Mouse (Mus musculus) neural tube, embryonic 11.5 days (tissue): ENCODE data around the gene Nup210. TPM values are rescaled to one million over a fixed set of nuclear protein-coding genes. Genes with fewer than 3 reads are reported as not detected.

Source experiments
- ATAC-seq: fragments of 200-750 bp; cut with Nextera tagmentation; 2 replicates; pipeline ENCODE4 v1.8.0; 2017; ENCODE audit warnings: moderate number of reproducible peaks, mild to moderate bottlenecking, moderate TSS enrichment, moderate library complexity; ENCODE audit not compliant: insufficient read depth, low FRiP score, low TSS enrichment
- DNase-seq: peaks from one replicate; pipeline ENCODE4 v3.0.0-alpha.2; 2015; ENCODE audit warnings: low spot score
- H3K27ac ChIP-seq: fragments of 300-500 bp; sonication (generic); 2 replicates; pipeline ENCODE4 v1.5.1; 2014; ENCODE audit warnings: low read depth, mild to moderate bottlenecking, low read length
- H3K27me3 ChIP-seq: fragments of 300-500 bp; sonication (generic); 2 replicates; pipeline ENCODE4 v1.6.1; 2014; ENCODE audit warnings: mild to moderate bottlenecking, low read length, mixed read lengths; ENCODE audit not compliant: control insufficient read depth, insufficient read depth
- H3K36me3 ChIP-seq: fragments of 300-500 bp; sonication (generic); 2 replicates; pipeline ENCODE4 v1.6.1; 2014; ENCODE audit warnings: mild to moderate bottlenecking, low read length, moderate library complexity, mixed read lengths; ENCODE audit not compliant: control insufficient read depth, insufficient read depth
- H3K4me1 ChIP-seq: fragments of 300-500 bp; sonication (generic); 2 replicates; pipeline ENCODE4 v1.6.1; 2014; ENCODE audit warnings: low read length, mixed read lengths; ENCODE audit not compliant: control insufficient read depth, insufficient read depth
- H3K4me2 ChIP-seq: fragments of 300-500 bp; sonication (generic); 2 replicates; pipeline ENCODE4 v1.6.1; 2014; ENCODE audit warnings: low read depth, mild to moderate bottlenecking, moderate library complexity
- H3K4me3 ChIP-seq: fragments of 300-500 bp; sonication (generic); 2 replicates; pipeline ENCODE4 v1.5.1; 2014; ENCODE audit warnings: low read depth, low read length
- H3K9ac ChIP-seq: fragments of 300-500 bp; sonication (generic); 2 replicates; pipeline ENCODE4 v1.6.1; 2014; ENCODE audit warnings: mild to moderate bottlenecking, low read length
- H3K9me3 ChIP-seq: fragments of 300-500 bp; sonication (generic); 2 replicates; pipeline ENCODE4 v1.6.1; 2016; ENCODE audit warnings: low read length; ENCODE audit not compliant: control insufficient read depth
- WGBS: fragments of 180-500 bp; shearing (Covaris S2); extraction: QIAGEN DNeasy Blood & Tissue Kit; methylation state at CpG from one replicate; pipeline ENCODE4 v1.1.7; 2014; 5-methylcytosine and 5-hydroxymethylcytosine counted together
- polyA plus RNA-seq: library from polyadenylated mRNA; unstranded; fragments of >200 nt; fragmentation: Nextera tagmentation; extraction: Ambion mirVana; gene quantifications from 2 replicates; pipeline ENCODE4 v1.2.1, GENCODE M21; 2014

The Nup210 gene
- polyA plus RNA-seq, 1 experiment from 2014 or later = 18.3 TPM

- H3K27me3 ChIP-seq = no peaks in the 10 kb centered on the region
- 82% methylated on average over 2 of the region's 2 CpGs for WGBS
- ATAC-seq (no peak), DNase-seq (no peak)
- H3K36me3 ChIP-seq = no peaks in the 10 kb centered on the region
- no peak overlapping the region for H3K27ac ChIP-seq
- H3K9me3 ChIP-seq = 0 out of 2 replicates have a peak, but pooled peaks cover 2% of the 10 kb centered on the region
- peaks cover 6% of the 10 kb centered on the region; the same call in 1 of the 2 replicates for H3K4me1 ChIP-seq
- H3K4me3 ChIP-seq = no peak overlapping the region
- H3K4me2 ChIP-seq = no peak overlapping the region
- no peak overlapping the region for H3K9ac ChIP-seq
These were observed 120.4 kb downstream of the Nup210 start for GRCm38 (mm10) chr6:90996181-90996580.

- DNase-seq = peak; percentile 98
- Histone ChIP-seq H3K36me3 (no peaks in the 10 kb centered on the region), H3K4me1 (no peaks in the 10 kb centered on the region), H3K4me3 (peak within 1 kb of the TSS; percentile 74), H3K4me2 (peak within 1 kb of the TSS; percentile 99), H3K9ac (peak within 1 kb of the TSS; percentile 77), H3K9me3 (0 out of 2 replicates have a peak, but pooled peaks cover 2% of the 10 kb centered on the region), H3K27ac (peak within 1 kb of the TSS; percentile 60), H3K27me3 (no peaks in the 10 kb centered on the region; the same call in 1 of the 2 replicates)
- WGBS = 2% methylated on average over 25 of the region's 39 CpGs
- peak; percentile 98 for ATAC-seq
These were observed 127.8 kb downstream of the Nup210 start, which contains the start of gene Iqsec1 for GRCm38 (mm10) chr6:90988648-90989317. Iqsec1 (minus strand) TSS chr6:90988685.

- peak overlapping the region; percentile 77 for H3K9ac ChIP-seq
- ATAC-seq (peak; percentile 31), DNase-seq (no peak)
- 0 out of 2 replicates have a peak, but pooled peaks cover 2% of the 10 kb centered on the region for H3K9me3 ChIP-seq
- no peaks in the 10 kb centered on the region for H3K4me1 ChIP-seq
- H3K4me3 ChIP-seq = peak overlapping the region; percentile 74
- under 1% methylated on average over 55 of the region's 59 CpGs for WGBS
- H3K4me2 ChIP-seq = peak overlapping the region; percentile 99
- H3K27ac ChIP-seq = peak overlapping the region; percentile 60
- no peaks in the 10 kb centered on the region; the same call in 1 of the 2 replicates for H3K27me3 ChIP-seq
- no peaks in the 10 kb centered on the region for H3K36me3 ChIP-seq
These were observed 128.4 kb downstream of the Nup210 start for GRCm38 (mm10) chr6:90988299-90988625.

GRCm38 (mm10) chr6:90987561-90988298 is 128.9 kb downstream of the Nup210 start:
- Histone ChIP-seq H3K9me3 (0 out of 2 replicates have a peak, but pooled peaks cover 1% of the 10 kb centered on the region), H3K4me2 (peak overlapping the region; percentile 99), H3K27me3 (no peaks in the 10 kb centered on the region; the same call in 1 of the 2 replicates), H3K4me3 (peak overlapping the region; percentile 74), H3K27ac (peak overlapping the region; percentile 60), H3K4me1 (no peaks in the 10 kb centered on the region), H3K9ac (peak overlapping the region; percentile 77), H3K36me3 (no peaks in the 10 kb centered on the region)
- under 1% methylated on average over 68 of the region's 76 CpGs for WGBS
- ATAC-seq (no peak; the same call in 1 of the 2 replicates), DNase-seq (peak; percentile 62)

GRCm38 (mm10) chr6:90984101-90984500 is 132.5 kb downstream of the Nup210 start:
- ATAC-seq (no peak), DNase-seq (no peak)
- Histone ChIP-seq H3K9me3 (no peaks in the 10 kb centered on the region), H3K9ac (no peak overlapping the region; the same call in 1 of the 2 replicates), H3K4me2 (no peak overlapping the region), H3K4me3 (no peak overlapping the region), H3K27ac (no peak overlapping the region), H3K36me3 (no peaks in the 10 kb centered on the region), H3K4me1 (no peaks in the 10 kb centered on the region), H3K27me3 (no peaks in the 10 kb centered on the region; the same call in 1 of the 2 replicates)
- WGBS = 52% methylated on average over 3 of the region's 3 CpGs

- Histone ChIP-seq H3K9ac (no peak overlapping the region), H3K4me1 (no peaks in the 10 kb centered on the region), H3K4me3 (no peak overlapping the region), H3K27me3 (no peaks in the 10 kb centered on the region), H3K4me2 (no peak overlapping the region), H3K9me3 (no peaks in the 10 kb centered on the region), H3K36me3 (no peaks in the 10 kb centered on the region), H3K27ac (no peak overlapping the region)
- no peak for DNase-seq
- ATAC-seq = no peak
- WGBS = 88% methylated on average over 2 of the region's 2 CpGs
These were observed 142.3 kb downstream of the Nup210 start for GRCm38 (mm10) chr6:90974279-90974678.

- ATAC-seq = no peak
- 61% methylated on average over 2 of the region's 2 CpGs for WGBS
These were observed 147.2 kb downstream of the Nup210 start for GRCm38 (mm10) chr6:90969341-90969871.

More at GRCm38 (mm10) chr6:90969341-90969871, 147.2 kb downstream of the Nup210 start:
- no peak for DNase-seq
- Histone ChIP-seq H3K27ac (no peak overlapping the region), H3K4me1 (no peaks in the 10 kb centered on the region), H3K9ac (no peak overlapping the region), H3K9me3 (no peaks in the 10 kb centered on the region), H3K4me2 (no peak overlapping the region), H3K36me3 (no peaks in the 10 kb centered on the region), H3K4me3 (no peak overlapping the region), H3K27me3 (no peaks in the 10 kb centered on the region)
